13 mouse cellular contexts compared by ENCODE assay signal in the genomic region with DNA sequence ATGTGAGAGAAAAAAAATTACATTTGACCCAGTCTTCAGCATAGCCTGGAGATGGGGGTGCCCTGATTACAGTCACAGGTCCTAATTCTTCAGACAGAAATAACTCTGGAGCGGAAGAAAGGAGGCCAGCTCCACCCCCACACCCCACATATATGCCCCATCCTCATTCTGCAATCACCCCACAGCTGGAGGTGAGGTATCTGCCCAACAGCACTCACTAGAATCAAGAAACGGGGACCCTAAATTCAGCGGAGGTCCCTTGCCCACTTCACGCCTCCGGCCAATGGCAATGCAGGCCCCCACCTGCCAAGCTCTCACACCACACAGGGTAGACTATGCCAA. TPM values are rescaled to one million over a fixed set of nuclear protein-coding genes. Genes with fewer than 3 reads are reported as not detected.
DNase-seq lines count a peak whose midpoint lies in the region; ATAC-seq lines count a peak whose summit lies in the region.
"Had no signal": no experiment of that assay in that cellular context is flagged by ENCODE, and none has a peak within 500 bp of the region (broad histone marks: within the 10 kb centered on the region; RNA-seq: fewer than 3 reads in every experiment).

No protein-coding gene starts in this region.

- 86% methylated on average over 5 of the region's 5 CpGs for WGBS in heart, embryonic 12.5 days
- 95% methylated on average over 5 of the region's 5 CpGs for WGBS in midbrain, embryonic 12.5 days
- WGBS in midbrain, embryonic 16.5 days: 95% methylated on average over 5 of the region's 5 CpGs
- WGBS in hindbrain, embryonic 14.5 days: 94% methylated on average over 5 of the region's 5 CpGs
- 93% methylated on average over 5 of the region's 5 CpGs for WGBS in neural tube, embryonic 15.5 days

- peaks cover 8% of the 10 kb centered on the region; the same call in 1 of the 2 replicates for H3K4me1 ChIP-seq in heart, embryonic 12.5 days (replicated peaks)
- H3K4me1 ChIP-seq in midbrain, embryonic 12.5 days: no peaks in the 10 kb centered on the region
- H3K4me1 ChIP-seq in midbrain, embryonic 16.5 days (ENCODE audit: control insufficient read depth, insufficient read depth, low read length): no peaks in the 10 kb centered on the region
- H3K4me1 ChIP-seq in hindbrain, embryonic 14.5 days (replicated peaks; ENCODE audit: control insufficient read depth, insufficient read depth, low read length): no peaks in the 10 kb centered on the region
- H3K4me1 ChIP-seq in neural tube, embryonic 15.5 days: 0 out of 2 replicates have a peak, but pooled peaks cover 2% of the 10 kb centered on the region

- no peak overlapping the region for H3K27ac ChIP-seq in heart, embryonic 12.5 days (ENCODE audit: poor library complexity, severe bottlenecking)
- H3K27ac ChIP-seq in midbrain, embryonic 12.5 days (replicated peaks): no peak overlapping the region
- H3K27ac ChIP-seq in midbrain, embryonic 16.5 days (ENCODE audit: low read length): no peak overlapping the region
- no peak overlapping the region for H3K27ac ChIP-seq in hindbrain, embryonic 14.5 days
- no peak overlapping the region for H3K27ac ChIP-seq in neural tube, embryonic 15.5 days (replicated peaks)
- H3K27ac ChIP-seq: heart, embryonic 13.5 days had no signal

- no peak for DNase-seq in heart, postnatal 10 days
- DNase-seq in hindbrain, embryonic 14.5 days (ENCODE audit: low spot score): no peak
- DNase-seq in layer of hippocampus, adult 9-10 months (ENCODE audit: low spot score): no peak
- DNase-seq in frontal cortex, postnatal 36 days (ENCODE audit: low spot score in 2 of 2): no peak

- intact Hi-C loops in heart, postnatal 10 days (cut with DNase I): no loop called here

- 0 out of 2 replicates have a peak, but pooled peaks have one; percentile 15 for ATAC-seq in heart, embryonic 12.5 days (ENCODE audit: insufficient number of reproducible peaks, low FRiP score)
- ATAC-seq in midbrain, embryonic 12.5 days (ENCODE audit: low FRiP score, low read depth): peak; percentile 27; the same call in 1 of the 2 replicates
- no peak for ATAC-seq in midbrain, embryonic 16.5 days
- ATAC-seq in hindbrain, embryonic 14.5 days (ENCODE audit: low FRiP score): 0 out of 2 replicates have a peak, but pooled peaks have one; percentile 34
- ATAC-seq in neural tube, embryonic 15.5 days (ENCODE audit: low FRiP score): 0 out of 2 replicates have a peak, but pooled peaks have one; percentile 14

- no peak overlapping the region for H3K9ac ChIP-seq in heart, embryonic 12.5 days
- no peak overlapping the region for H3K9ac ChIP-seq in midbrain, embryonic 12.5 days (replicated peaks)
- H3K9ac ChIP-seq in midbrain, embryonic 16.5 days (ENCODE audit: low read depth, low read length): no peak overlapping the region
- H3K9ac ChIP-seq in hindbrain, embryonic 14.5 days: no peak overlapping the region
- H3K9ac ChIP-seq in neural tube, embryonic 15.5 days (replicated peaks): no peak overlapping the region
- H3K9ac ChIP-seq: heart, embryonic 13.5 days had no signal

- no peaks in the 10 kb centered on the region for H3K9me3 ChIP-seq in heart, embryonic 12.5 days (replicated peaks)
- H3K9me3 ChIP-seq in midbrain, embryonic 12.5 days: no peaks in the 10 kb centered on the region
- H3K9me3 ChIP-seq in midbrain, embryonic 16.5 days (replicated peaks; ENCODE audit: control insufficient read depth, low read length, poor library complexity, severe bottlenecking): no peaks in the 10 kb centered on the region
- H3K9me3 ChIP-seq in hindbrain, embryonic 14.5 days (ENCODE audit: control insufficient read depth, low read length): no peaks in the 10 kb centered on the region
- no peaks in the 10 kb centered on the region for H3K9me3 ChIP-seq in neural tube, embryonic 15.5 days (replicated peaks)
- H3K9me3 ChIP-seq: heart, embryonic 13.5 days had no signal

- H3K4me3 ChIP-seq in heart, embryonic 12.5 days: no peak overlapping the region
- H3K4me3 ChIP-seq in midbrain, embryonic 12.5 days: no peak overlapping the region
- no peak overlapping the region for H3K4me3 ChIP-seq in midbrain, embryonic 16.5 days (ENCODE audit: low read depth, low read length)
- no peak overlapping the region for H3K4me3 ChIP-seq in hindbrain, embryonic 14.5 days (replicated peaks; ENCODE audit: low read length)
- H3K4me3 ChIP-seq in neural tube, embryonic 15.5 days (replicated peaks): no peak overlapping the region
- H3K4me3 ChIP-seq: heart, embryonic 13.5 days; myocyte had no signal

- H3K27me3 ChIP-seq in heart, embryonic 12.5 days (replicated peaks): no peaks in the 10 kb centered on the region
- peaks cover 2% of the 10 kb centered on the region; the same call in 1 of the 2 replicates for H3K27me3 ChIP-seq in midbrain, embryonic 12.5 days
- H3K27me3 ChIP-seq in midbrain, embryonic 16.5 days (ENCODE audit: control insufficient read depth, insufficient read depth, low read depth, low read length): no peaks in the 10 kb centered on the region
- H3K27me3 ChIP-seq in hindbrain, embryonic 14.5 days (ENCODE audit: control insufficient read depth, insufficient read depth, low read length): no peaks in the 10 kb centered on the region
- 0 out of 2 replicates have a peak, but pooled peaks cover 2% of the 10 kb centered on the region for H3K27me3 ChIP-seq in neural tube, embryonic 15.5 days (replicated peaks)
- H3K27me3 ChIP-seq: heart, embryonic 13.5 days had no signal

- H3K4me2 ChIP-seq in heart, embryonic 12.5 days: no peak overlapping the region
- no peak overlapping the region for H3K4me2 ChIP-seq in midbrain, embryonic 12.5 days (replicated peaks)
- no peak overlapping the region for H3K4me2 ChIP-seq in midbrain, embryonic 16.5 days (ENCODE audit: low read length)
- H3K4me2 ChIP-seq in hindbrain, embryonic 14.5 days (replicated peaks): no peak overlapping the region
- H3K4me2 ChIP-seq in neural tube, embryonic 15.5 days: no peak overlapping the region

- no peaks in the 10 kb centered on the region for H3K36me3 ChIP-seq in heart, embryonic 12.5 days
- H3K36me3 ChIP-seq in midbrain, embryonic 12.5 days: no peaks in the 10 kb centered on the region
- no peaks in the 10 kb centered on the region for H3K36me3 ChIP-seq in midbrain, embryonic 16.5 days (ENCODE audit: control insufficient read depth, insufficient read depth, low read length)
- H3K36me3 ChIP-seq in hindbrain, embryonic 14.5 days (replicated peaks; ENCODE audit: control insufficient read depth, insufficient read depth): no peaks in the 10 kb centered on the region
- no peaks in the 10 kb centered on the region for H3K36me3 ChIP-seq in neural tube, embryonic 15.5 days
- H3K36me3 ChIP-seq: heart, embryonic 13.5 days had no signal

RNA-seq across cellular contexts. Expression of gene Pdp2, which starts 25.8 kb away (rescaled TPM):
- 8.6 and 9.0 TPM in 2 replicates for polyA plus RNA-seq in heart, embryonic 12.5 days (2016; fragmentation: Nextera tagmentation; extraction: Ambion mirVana)
- 10 to 100 TPM in 1 of 2 experiments, 1 to 10 TPM in 1; 7.2 to 10.6 TPM for total RNA-seq in heart, postnatal 10 days (2021)
- 14.7 and 15.8 TPM in 2 replicates for polyA plus RNA-seq in midbrain, embryonic 12.5 days (2016; fragmentation: Nextera tagmentation; extraction: Ambion mirVana)
- polyA plus RNA-seq in midbrain, embryonic 16.5 days (2015; fragmentation: Nextera tagmentation; extraction: Ambion mirVana): 23.5 and 25.7 TPM in 2 replicates
- polyA plus RNA-seq in hindbrain, embryonic 14.5 days (2014; fragmentation: Nextera tagmentation; extraction: Ambion mirVana): 18.7 and 19.7 TPM in 2 replicates
- polyA plus RNA-seq in neural tube, embryonic 15.5 days (2015; fragmentation: Nextera tagmentation; extraction: Ambion mirVana): 18.4 and 19.7 TPM in 2 replicates

RNA-seq across cellular contexts. Expression of gene Car7, which starts 30.9 kb away (rescaled TPM):
- polyA plus RNA-seq in heart, embryonic 12.5 days (2016; fragmentation: Nextera tagmentation; extraction: Ambion mirVana): 0.78 and 0.91 TPM in 2 replicates
- total RNA-seq in heart, postnatal 10 days (2021): 1 to 10 TPM; 3.9 to 4.2 TPM
- 1.5 and 1.6 TPM in 2 replicates for polyA plus RNA-seq in midbrain, embryonic 12.5 days (2016; fragmentation: Nextera tagmentation; extraction: Ambion mirVana)
- polyA plus RNA-seq in midbrain, embryonic 16.5 days (2015; fragmentation: Nextera tagmentation; extraction: Ambion mirVana): 3.5 and 4.6 TPM in 2 replicates
- 2.0 and 2.2 TPM in 2 replicates for polyA plus RNA-seq in hindbrain, embryonic 14.5 days (2014; fragmentation: Nextera tagmentation; extraction: Ambion mirVana)
- polyA plus RNA-seq in neural tube, embryonic 15.5 days (2015; fragmentation: Nextera tagmentation; extraction: Ambion mirVana): 3.0 and 3.3 TPM in 2 replicates

RNA-seq across cellular contexts. Expression of gene Nae1, which starts 31.0 kb away (rescaled TPM):
- 77.0 and 81.0 TPM in 2 replicates for polyA plus RNA-seq in heart, embryonic 12.5 days (2016; fragmentation: Nextera tagmentation; extraction: Ambion mirVana)
- 10 to 100 TPM; 32.9 to 36.4 TPM for total RNA-seq in heart, postnatal 10 days (2021)
- 118 and 130 TPM in 2 replicates for polyA plus RNA-seq in midbrain, embryonic 12.5 days (2016; fragmentation: Nextera tagmentation; extraction: Ambion mirVana)
- polyA plus RNA-seq in midbrain, embryonic 16.5 days (2015; fragmentation: Nextera tagmentation; extraction: Ambion mirVana): 106 and 110 TPM in 2 replicates
- polyA plus RNA-seq in hindbrain, embryonic 14.5 days (2014; fragmentation: Nextera tagmentation; extraction: Ambion mirVana): 111 and 116 TPM in 2 replicates
- polyA plus RNA-seq in neural tube, embryonic 15.5 days (2015; fragmentation: Nextera tagmentation; extraction: Ambion mirVana): 97.2 and 99.2 TPM in 2 replicates

RNA-seq across cellular contexts. Expression of gene Terb1, which starts 55.7 kb away (rescaled TPM):
- 0.10 and 0.15 TPM in 2 replicates for polyA plus RNA-seq in heart, embryonic 12.5 days (2016; fragmentation: Nextera tagmentation; extraction: Ambion mirVana)
- not detected for total RNA-seq in heart, postnatal 10 days (2021)
- polyA plus RNA-seq in midbrain, embryonic 12.5 days (2016; fragmentation: Nextera tagmentation; extraction: Ambion mirVana): 0.20 and 0.32 TPM in 2 replicates
- polyA plus RNA-seq in midbrain, embryonic 16.5 days (2015; fragmentation: Nextera tagmentation; extraction: Ambion mirVana): 0.70 and 0.81 TPM in 2 replicates
- 0.78 and 0.83 TPM in 2 replicates for polyA plus RNA-seq in hindbrain, embryonic 14.5 days (2014; fragmentation: Nextera tagmentation; extraction: Ambion mirVana)
- 0.59 and 0.97 TPM in 2 replicates for polyA plus RNA-seq in neural tube, embryonic 15.5 days (2015; fragmentation: Nextera tagmentation; extraction: Ambion mirVana)
- total RNA-seq: common myeloid progenitor, adult 5-6 weeks; gastrocnemius, adult 8-10 months had no signal
- polyA plus RNA-seq: myocyte had no signal

RNA-seq across cellular contexts. Expression of gene Cdh16, which starts 58.8 kb away (rescaled TPM):
- 16.1 and 18.6 TPM in 2 replicates for polyA plus RNA-seq in heart, embryonic 12.5 days (2016; fragmentation: Nextera tagmentation; extraction: Ambion mirVana)
- 1 to 10 TPM; 3.2 to 3.6 TPM for total RNA-seq in heart, postnatal 10 days (2021)
- not detected in 2 replicates for polyA plus RNA-seq in midbrain, embryonic 12.5 days (2016; fragmentation: Nextera tagmentation; extraction: Ambion mirVana)
- polyA plus RNA-seq in midbrain, embryonic 16.5 days (2015; fragmentation: Nextera tagmentation; extraction: Ambion mirVana): not detected in 2 replicates
- polyA plus RNA-seq in hindbrain, embryonic 14.5 days (2014; fragmentation: Nextera tagmentation; extraction: Ambion mirVana): not detected in 2 replicates
- polyA plus RNA-seq in neural tube, embryonic 15.5 days (2015; fragmentation: Nextera tagmentation; extraction: Ambion mirVana): 0.38 TPM in 1 of 2 replicates, not detected in the other
- total RNA-seq: common myeloid progenitor, adult 5-6 weeks had no signal
- polyA plus RNA-seq: testis, adult 2 months had no signal
